Mouse (Mus musculus) skeletal muscle tissue, adult 2 months (tissue): ENCODE results near the gene Aasdh.

Source experiments
- DNase-seq: peaks from one replicate; pipeline ENCODE4 v3.0.0-alpha.2; 2012; ENCODE audit warnings: low read depth, low spot score

The Aasdh gene

GRCm38 (mm10) chr5:76905405-76906154 is at the start of gene Aasdh:
Gene Aasdh, minus strand, starts transcription at chr5:76905514.
- DNase-seq = peak; percentile 97

GRCm38 (mm10) chr5:76954271-76954900 is 49.1 kb upstream of the Aasdh start:
- DNase-seq = no peak

GRCm38 (mm10) chr5:76953794-76954193 is 48.5 kb upstream of the Aasdh start:
- DNase-seq = no peak

- no peak for DNase-seq
Measured at GRCm38 (mm10) chr5:76952112-76953040, 47.1 kb upstream of the Aasdh start.

GRCm38 (mm10) chr5:76951106-76952027 is 46.1 kb upstream of the Aasdh start, which contains the start of the genes Paics and Ppat:
Gene Paics, plus strand, starts transcription at chr5:76951307.
Gene Ppat, minus strand, starts transcription at chr5:76951578.
- peak; percentile 97 for DNase-seq

GRCm38 (mm10) chr5:76950343-76951105 is 45.2 kb upstream of the Aasdh start:
- DNase-seq = no peak

GRCm38 (mm10) chr5:76947758-76948157 is 42.4 kb upstream of the Aasdh start:
- no peak for DNase-seq

- DNase-seq = no peak
Measured at GRCm38 (mm10) chr5:76947142-76947541, 41.8 kb upstream of the Aasdh start.

- DNase-seq = no peak
Measured at GRCm38 (mm10) chr5:76945678-76946033, 40.3 kb upstream of the Aasdh start.

- DNase-seq = no peak
Measured at GRCm38 (mm10) chr5:76944965-76945677, 39.8 kb upstream of the Aasdh start.

GRCm38 (mm10) chr5:76942505-76942904 is 37.2 kb upstream of the Aasdh start:
- no peak for DNase-seq

GRCm38 (mm10) chr5:76941975-76942374 is 36.7 kb upstream of the Aasdh start:
- DNase-seq = no peak

- no peak for DNase-seq
Measured at GRCm38 (mm10) chr5:76939717-76940116, 34.4 kb upstream of the Aasdh start.

GRCm38 (mm10) chr5:76929180-76929877 is 24.0 kb upstream of the Aasdh start:
- DNase-seq = peak; percentile 65

- DNase-seq = peak; percentile 86
Measured at GRCm38 (mm10) chr5:76928124-76928832, 23.0 kb upstream of the Aasdh start.

GRCm38 (mm10) chr5:76924296-76924695 is 19.0 kb upstream of the Aasdh start:
- DNase-seq = no peak

- DNase-seq = peak; percentile 95
Measured at GRCm38 (mm10) chr5:76923428-76923827, 18.1 kb upstream of the Aasdh start.

- DNase-seq = peak; percentile 65
Measured at GRCm38 (mm10) chr5:76922833-76923232, 17.5 kb upstream of the Aasdh start.
